Mouse (Mus musculus) B cell, adult 2 months (primary cell): ENCODE measurements around the gene Csnk1e.
A peak's percentile ranks its signal among the peaks of the same experiment; 100 is the strongest.

ENCODE experiments used
- DNase-seq, 2 experiments: peaks; one replicate each; pipeline ENCODE4 v3.0.0; 2022

Csnk1e gene

GRCm38 (mm10) chr15:79442961-79443518 lies 12.3 kb downstream of the Csnk1e start:
- no peak for DNase-seq

- DNase-seq: no peak
Measured at GRCm38 (mm10) chr15:79442257-79442611, 13.1 kb downstream of the Csnk1e start.

GRCm38 (mm10) chr15:79441331-79442256 lies 13.8 kb downstream of the Csnk1e start:
- DNase-seq: peak; percentile 69 to 71

GRCm38 (mm10) chr15:79440651-79441330 lies 14.6 kb downstream of the Csnk1e start:
- DNase-seq: peak; percentile 49

GRCm38 (mm10) chr15:79440223-79440622 lies 15.1 kb downstream of the Csnk1e start:
- no peak for DNase-seq

- DNase-seq: no peak
Measured at GRCm38 (mm10) chr15:79439386-79439785, 16.0 kb downstream of the Csnk1e start.

GRCm38 (mm10) chr15:79438816-79439215 lies 16.6 kb downstream of the Csnk1e start:
- no peak for DNase-seq

GRCm38 (mm10) chr15:79438209-79438810 lies 17.1 kb downstream of the Csnk1e start:
- DNase-seq: no peak

- DNase-seq: no peak
Measured at GRCm38 (mm10) chr15:79437541-79438208, 17.7 kb downstream of the Csnk1e start.

GRCm38 (mm10) chr15:79436481-79436921 lies 18.9 kb downstream of the Csnk1e start:
- no peak for DNase-seq

- no peak for DNase-seq
Measured at GRCm38 (mm10) chr15:79435191-79435671, 20.1 kb downstream of the Csnk1e start.

- DNase-seq: no peak
Measured at GRCm38 (mm10) chr15:79432892-79433291, 22.5 kb downstream of the Csnk1e start.

GRCm38 (mm10) chr15:79432328-79432727 lies 23.0 kb downstream of the Csnk1e start:
- DNase-seq: no peak

GRCm38 (mm10) chr15:79431925-79432324 lies 23.4 kb downstream of the Csnk1e start:
- no peak for DNase-seq

- no peak for DNase-seq
Measured at GRCm38 (mm10) chr15:79430461-79431000, 24.8 kb downstream of the Csnk1e start.

GRCm38 (mm10) chr15:79429994-79430393 lies 25.4 kb downstream of the Csnk1e start:
- DNase-seq: no peak

GRCm38 (mm10) chr15:79429527-79429926 lies 25.8 kb downstream of the Csnk1e start:
- DNase-seq: no peak

GRCm38 (mm10) chr15:79428616-79429015 lies 26.8 kb downstream of the Csnk1e start:
- no peak for DNase-seq

GRCm38 (mm10) chr15:79427516-79427915 lies 27.9 kb downstream of the Csnk1e start:
- no peak for DNase-seq

- DNase-seq: no peak
Measured at GRCm38 (mm10) chr15:79425516-79425915, 29.9 kb downstream of the Csnk1e start.

- no peak for DNase-seq
Measured at GRCm38 (mm10) chr15:79424602-79425001, 30.8 kb downstream of the Csnk1e start.

- no peak for DNase-seq
Measured at GRCm38 (mm10) chr15:79422715-79423243, 32.6 kb downstream of the Csnk1e start.
